Mouse (Mus musculus) brain, embryonic 14.5 days (tissue): ENCODE data around the gene Mboat2.

Experiments used
- CTCF ChIP-seq: fragments of 200-500 bp; IDR thresholded peaks from 2 replicates; pipeline ENCODE4 v1.5.1; 2012; ENCODE audit warnings: inconsistent platforms, mild to moderate bottlenecking, moderate library complexity, borderline replicate concordance; ENCODE audit not compliant: insufficient read depth, insufficient read length; ENCODE audit errors: extremely low read depth
- POLR2A ChIP-seq: fragments of 200-500 bp; IDR thresholded peaks from 2 replicates; pipeline ENCODE4 v1.6.1; 2012; ENCODE audit warnings: mild to moderate bottlenecking, inconsistent platforms, borderline replicate concordance; ENCODE audit not compliant: poor library complexity, insufficient read depth, insufficient read length, severe bottlenecking; ENCODE audit errors: extremely low read depth

GRCm38 (mm10) chr12:24961821-24962220 is 131.1 kb downstream of the Mboat2 start:
- TF ChIP-seq POLR2A = no peak
- no peak for TF ChIP-seq CTCF
